Mouse (Mus musculus) forebrain, embryonic 13.5 days (tissue): ENCODE data around the gene Aurka. TPM values are rescaled to one million over a fixed set of nuclear protein-coding genes. Genes with fewer than 3 reads are reported as not detected.

ENCODE experiments used
- ATAC-seq: fragments of 200-750 bp; cut with Nextera tagmentation; 2 replicates; pipeline ENCODE4 v1.8.0; 2017
- H3K27ac ChIP-seq: fragments of 300-500 bp; sonication (generic); 2 replicates; pipeline ENCODE4 v1.5.1; 2015; ENCODE audit warnings: inconsistent platforms, mild to moderate bottlenecking, moderate library complexity
- H3K27me3 ChIP-seq: fragments of 300-500 bp; sonication (generic); 2 replicates; pipeline ENCODE4 v1.6.1; 2015; ENCODE audit warnings: mild to moderate bottlenecking, inconsistent platforms
- H3K36me3 ChIP-seq: fragments of 300-500 bp; sonication (generic); 2 replicates; pipeline ENCODE4 v1.6.1; 2015; ENCODE audit warnings: mild to moderate bottlenecking, inconsistent platforms; ENCODE audit not compliant: poor library complexity, severe bottlenecking
- H3K4me1 ChIP-seq: fragments of 300-500 bp; sonication (generic); 2 replicates; pipeline ENCODE4 v1.6.1; 2015; ENCODE audit warnings: inconsistent platforms
- H3K4me2 ChIP-seq: fragments of 300-500 bp; sonication (generic); 2 replicates; pipeline ENCODE4 v1.6.1; 2015; ENCODE audit warnings: inconsistent platforms, mild to moderate bottlenecking, moderate library complexity
- H3K4me3 ChIP-seq: fragments of 300-500 bp; sonication (generic); 2 replicates; pipeline ENCODE4 v1.5.1; 2015; ENCODE audit warnings: mild to moderate bottlenecking, inconsistent platforms
- H3K9ac ChIP-seq: fragments of 300-500 bp; sonication (generic); 2 replicates; pipeline ENCODE4 v1.6.1; 2015; ENCODE audit warnings: mild to moderate bottlenecking, inconsistent platforms
- H3K9me3 ChIP-seq: fragments of 300-500 bp; sonication (generic); replicated peaks from 2 replicates; pipeline ENCODE4 v1.6.1; 2016; ENCODE audit warnings: inconsistent platforms
- WGBS: fragments of 180-500 bp; shearing (Covaris S2); methylation state at CpG from one replicate; pipeline ENCODE4 v1.1.7; 2015; 5-methylcytosine and 5-hydroxymethylcytosine counted together
- polyA plus RNA-seq: library from polyadenylated mRNA; unstranded; fragments of >200 nt; fragmentation: Nextera tagmentation; extraction: Ambion mirVana; gene quantifications from 2 replicates; pipeline ENCODE4 v1.2.1, GENCODE M21; 2015

Aurka gene
- polyA plus RNA-seq, 1 experiment from 2014 or later, result 100 TPM

DNA sequence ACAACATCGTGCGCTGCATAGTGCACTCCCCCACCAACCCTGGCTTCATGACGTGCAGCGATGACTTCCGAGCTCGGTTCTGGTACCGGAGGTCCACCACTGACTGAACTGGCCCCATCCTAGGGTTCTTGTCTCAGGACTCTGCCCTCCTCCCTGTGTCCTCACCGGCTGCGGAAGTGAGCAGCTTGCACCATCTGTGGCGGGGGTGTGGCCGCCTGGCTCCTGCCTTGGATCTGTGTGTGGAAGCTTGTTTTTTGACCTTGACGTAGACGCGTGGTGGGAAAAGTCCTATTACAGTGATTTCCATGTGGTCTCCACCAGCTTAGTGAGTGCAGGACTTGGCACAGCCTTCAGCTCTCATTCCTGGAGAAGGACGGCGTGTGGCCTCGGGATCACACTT lies 10.2 kb upstream of the Aurka start:
- no peak for ATAC-seq
- H3K4me1 ChIP-seq, result no peaks in the 10 kb centered on the region
- H3K27ac ChIP-seq, result no peak overlapping the region
- H3K9me3 ChIP-seq, result no peaks in the 10 kb centered on the region
- H3K4me2 ChIP-seq, result no peak overlapping the region
- 96% methylated on average over 17 of the region's 17 CpGs for WGBS
- peaks cover 78% of the 10 kb centered on the region for H3K36me3 ChIP-seq
- H3K9ac ChIP-seq, result no peak overlapping the region
- H3K27me3 ChIP-seq, result no peaks in the 10 kb centered on the region
- H3K4me3 ChIP-seq, result no peak overlapping the region

DNA sequence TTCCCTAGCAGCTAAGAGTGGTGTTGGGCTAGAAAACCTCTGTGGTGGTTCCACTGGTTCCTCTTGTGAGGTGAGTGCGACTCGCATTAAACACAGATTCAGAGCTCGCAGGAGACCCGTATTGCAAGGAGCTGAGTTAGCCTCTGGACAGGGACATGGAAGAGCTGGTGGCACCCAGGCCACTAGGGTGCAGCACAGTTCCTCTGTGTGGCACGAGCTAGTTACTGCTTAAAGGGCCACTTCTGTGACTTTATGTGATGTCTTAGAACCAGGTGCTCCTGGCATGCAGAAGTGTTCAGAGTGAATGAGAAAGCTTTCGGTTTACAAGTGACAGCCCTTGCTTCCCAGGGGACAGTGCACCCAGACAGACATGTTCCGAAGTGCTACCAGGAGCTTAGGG lies 8.0 kb upstream of the Aurka start:
- Histone ChIP-seq H3K27me3 (no peaks in the 10 kb centered on the region), H3K9me3 (no peaks in the 10 kb centered on the region), H3K27ac (no peak overlapping the region), H3K4me3 (no peak overlapping the region), H3K36me3 (peaks cover 99% of the 10 kb centered on the region), H3K4me1 (no peaks in the 10 kb centered on the region), H3K9ac (no peak overlapping the region), H3K4me2 (no peak overlapping the region)
- no peak for ATAC-seq
- WGBS, result 74% methylated on average over 7 of the region's 7 CpGs

DNA sequence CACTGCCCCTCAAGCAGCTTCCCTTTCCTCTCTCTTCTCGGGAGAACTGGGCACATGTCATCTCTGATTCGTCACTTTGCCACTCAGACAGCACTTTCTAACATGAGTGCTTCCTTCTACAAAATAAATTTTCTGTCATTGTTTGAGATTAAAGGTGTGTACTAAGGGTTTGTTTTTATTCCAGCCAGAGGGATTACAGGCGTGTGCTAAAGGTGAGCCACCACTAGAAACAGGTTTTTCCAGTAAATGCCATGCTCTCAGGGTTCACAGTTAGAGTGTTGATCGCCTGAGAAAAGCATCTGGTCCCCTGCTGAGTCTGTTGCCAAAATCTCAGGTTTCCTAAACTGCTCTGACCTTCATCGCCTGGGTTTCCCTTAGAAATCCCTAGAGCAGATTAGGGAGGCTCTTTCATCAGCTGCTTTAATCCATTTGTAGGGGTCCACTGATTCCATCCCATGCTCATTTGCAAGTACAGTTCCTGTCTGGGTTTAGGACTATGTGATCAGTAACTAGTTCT lies 6.7 kb upstream of the Aurka start:
- WGBS, result 67% methylated on average over 5 of the region's 5 CpGs
- Histone ChIP-seq H3K9me3 (no peaks in the 10 kb centered on the region), H3K27me3 (no peaks in the 10 kb centered on the region), H3K4me3 (no peak overlapping the region), H3K4me2 (no peak overlapping the region), H3K9ac (no peak overlapping the region), H3K36me3 (peaks cover 94% of the 10 kb centered on the region), H3K4me1 (peaks cover 2% of the 10 kb centered on the region), H3K27ac (no peak overlapping the region)
- ATAC-seq, result no peak

DNA sequence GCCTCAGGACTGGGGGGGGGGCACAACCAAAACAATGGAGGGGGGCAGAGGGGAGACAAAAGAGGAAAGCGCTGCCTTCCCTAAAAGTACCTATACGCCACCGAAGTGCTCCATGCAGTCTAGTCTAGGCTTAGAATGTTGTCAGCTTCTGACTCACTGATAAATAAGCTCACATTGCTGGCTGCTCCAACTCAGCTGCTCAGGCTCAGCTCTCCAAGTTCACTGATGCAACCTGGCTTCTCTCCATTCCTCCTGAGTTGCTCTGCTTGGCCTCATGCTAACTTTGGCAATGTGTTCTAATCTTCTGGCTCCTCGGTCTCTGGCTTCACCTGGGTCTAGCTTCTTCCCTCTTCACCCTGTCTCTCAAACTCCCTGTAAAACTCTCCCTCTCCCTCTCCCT lies 6.2 kb upstream of the Aurka start:
- Histone ChIP-seq H3K4me1 (peaks cover 7% of the 10 kb centered on the region), H3K36me3 (peaks cover 89% of the 10 kb centered on the region), H3K9me3 (no peaks in the 10 kb centered on the region), H3K27me3 (no peaks in the 10 kb centered on the region), H3K4me2 (no peak overlapping the region), H3K9ac (no peak overlapping the region), H3K27ac (no peak overlapping the region), H3K4me3 (no peak overlapping the region)
- no peak for ATAC-seq
- WGBS, result 88% methylated on average over 4 of the region's 4 CpGs

DNA sequence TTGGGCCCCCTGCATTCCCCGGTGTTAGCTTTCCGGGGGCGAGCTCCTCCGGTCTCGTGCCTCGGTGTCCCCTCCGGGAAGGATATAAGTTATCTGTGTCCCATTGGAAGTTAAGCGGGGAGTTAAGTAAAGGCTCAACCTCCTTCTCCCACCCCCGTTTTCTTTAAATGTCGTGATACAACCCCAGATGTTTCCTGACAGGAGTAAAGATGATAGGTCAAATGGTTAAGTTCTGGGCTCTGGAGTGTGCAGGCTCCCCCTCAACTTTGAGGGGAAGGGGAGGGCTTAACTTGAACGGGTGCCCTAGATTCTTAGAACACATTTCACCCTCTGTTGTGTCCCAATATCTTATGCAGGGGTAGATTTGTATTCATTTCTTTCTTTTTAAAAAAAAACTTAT lies 923 bp upstream of the Aurka start:
- 0 out of 2 replicates have a peak overlapping the region, but pooled peaks have one; percentile 83 for H3K27ac ChIP-seq
- peaks cover 38% of the 10 kb centered on the region for H3K4me1 ChIP-seq
- WGBS, result under 1% methylated on average over 11 of the region's 11 CpGs
- H3K9me3 ChIP-seq, result no peaks in the 10 kb centered on the region
- ATAC-seq, result no peak
- peak overlapping the region; percentile 77 for H3K9ac ChIP-seq
- peak overlapping the region; percentile 75 for H3K4me2 ChIP-seq
- no peaks in the 10 kb centered on the region for H3K27me3 ChIP-seq
- peaks cover 50% of the 10 kb centered on the region for H3K36me3 ChIP-seq
- peak overlapping the region; percentile 96 for H3K4me3 ChIP-seq

DNA sequence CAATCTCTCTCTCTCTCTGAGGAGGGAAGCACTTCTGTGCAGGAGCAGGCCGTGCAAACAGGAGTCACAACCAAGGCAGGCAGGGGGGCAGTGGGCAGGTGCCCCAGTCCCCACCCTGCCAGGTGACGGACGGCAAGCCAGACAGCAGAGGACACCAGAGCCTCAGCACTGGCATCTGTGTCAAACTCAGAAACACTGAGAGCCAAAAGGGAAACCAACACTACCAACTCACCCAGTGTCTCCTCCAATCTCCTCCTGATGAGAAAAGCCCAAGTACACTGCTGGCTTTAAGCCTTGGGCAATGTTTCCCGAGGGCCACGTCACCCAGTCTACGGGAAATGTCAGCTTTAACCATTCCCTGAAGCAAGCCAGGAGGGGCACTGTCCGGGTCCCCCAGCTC lies 7.2 kb downstream of the Aurka start:
- WGBS, result 85% methylated on average over 7 of the region's 7 CpGs
- Histone ChIP-seq H3K9ac (no peak overlapping the region), H3K4me2 (no peak overlapping the region), H3K4me1 (peaks cover 20% of the 10 kb centered on the region), H3K4me3 (no peak overlapping the region), H3K9me3 (no peaks in the 10 kb centered on the region), H3K27ac (no peak overlapping the region), H3K27me3 (no peaks in the 10 kb centered on the region), H3K36me3 (peaks cover 92% of the 10 kb centered on the region)
- no peak for ATAC-seq

DNA sequence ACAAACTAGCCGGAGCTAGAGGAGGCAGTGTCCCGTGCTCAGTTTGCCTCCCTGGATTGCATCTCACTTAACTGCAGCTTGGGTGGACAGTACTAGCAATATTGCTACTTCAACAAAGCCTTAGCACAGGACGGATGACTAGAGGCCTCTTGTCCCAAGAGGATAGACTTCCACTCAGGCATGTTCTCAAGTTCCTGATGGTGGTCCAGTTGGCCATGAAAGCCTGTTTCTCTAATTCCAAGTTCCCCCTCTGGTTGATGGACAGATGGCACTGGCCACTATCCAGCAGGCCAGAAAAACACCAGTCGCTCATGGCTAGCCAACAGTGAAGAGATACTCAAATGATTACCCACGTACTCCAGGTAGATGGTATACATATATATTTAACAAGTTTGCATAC lies 14.5 kb downstream of the Aurka start:
- Histone ChIP-seq H3K27me3 (no peaks in the 10 kb centered on the region), H3K9ac (no peak overlapping the region), H3K27ac (peak overlapping the region; percentile 63; the same call in 1 of the 2 replicates), H3K4me1 (peaks cover 39% of the 10 kb centered on the region), H3K4me2 (no peak overlapping the region), H3K9me3 (no peaks in the 10 kb centered on the region), H3K4me3 (no peak overlapping the region), H3K36me3 (peaks cover 56% of the 10 kb centered on the region)
- 81% methylated on average over 5 of the region's 5 CpGs for WGBS
- no peak for ATAC-seq

DNA sequence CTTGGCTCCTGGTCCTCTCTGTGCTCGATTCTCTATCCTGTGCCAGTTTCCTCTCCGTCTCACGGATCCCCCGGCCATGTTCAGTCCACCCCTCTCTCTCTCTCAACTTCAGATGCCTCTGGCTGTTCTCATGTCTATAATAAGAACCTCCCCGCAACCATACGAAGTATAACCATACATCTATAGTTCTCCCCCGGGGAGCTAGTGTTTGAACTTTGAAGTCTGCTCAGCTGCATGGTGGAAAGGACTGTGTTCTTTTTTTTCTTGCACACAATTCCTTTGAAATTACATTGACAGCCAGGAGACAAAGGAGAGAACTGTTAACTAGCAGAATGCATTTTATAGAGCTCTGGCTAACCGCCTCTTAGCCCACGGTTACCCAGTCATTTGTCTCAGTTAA lies 15.6 kb downstream of the Aurka start:
- 40% methylated on average over 9 of the region's 9 CpGs for WGBS
- Histone ChIP-seq H3K9ac (no peak overlapping the region), H3K9me3 (no peaks in the 10 kb centered on the region), H3K4me1 (peaks cover 40% of the 10 kb centered on the region), H3K4me3 (no peak overlapping the region), H3K36me3 (peaks cover 45% of the 10 kb centered on the region), H3K27ac (peak overlapping the region; percentile 63), H3K27me3 (no peaks in the 10 kb centered on the region), H3K4me2 (no peak overlapping the region)
- no peak for ATAC-seq

DNA sequence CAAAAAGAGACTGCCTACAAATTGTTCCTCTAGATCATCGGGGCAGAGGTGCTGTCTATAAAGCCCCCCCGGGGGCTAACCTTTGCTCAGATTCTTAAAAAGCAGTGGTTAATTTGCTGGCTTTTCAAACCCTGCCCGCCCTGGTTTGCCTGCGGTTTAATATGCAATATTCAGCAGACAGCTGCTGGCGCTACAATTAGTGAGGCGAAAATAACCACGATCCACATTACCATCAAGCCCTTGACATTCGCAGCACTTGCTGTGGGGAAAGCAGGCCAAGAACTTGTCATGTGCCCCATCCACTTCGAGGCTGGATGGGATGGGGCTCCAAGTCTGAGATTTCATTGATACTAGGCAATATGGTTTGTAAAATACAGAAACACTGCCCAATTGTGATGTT lies 17.1 kb downstream of the Aurka start:
- Histone ChIP-seq H3K27ac (peak overlapping the region; percentile 83), H3K4me1 (peaks cover 56% of the 10 kb centered on the region), H3K4me3 (no peak overlapping the region), H3K36me3 (peaks cover 30% of the 10 kb centered on the region), H3K9ac (no peak overlapping the region), H3K4me2 (no peak overlapping the region), H3K27me3 (no peaks in the 10 kb centered on the region), H3K9me3 (no peaks in the 10 kb centered on the region)
- peak; percentile 72 for ATAC-seq
- 38% methylated on average over 9 of the region's 9 CpGs for WGBS

DNA sequence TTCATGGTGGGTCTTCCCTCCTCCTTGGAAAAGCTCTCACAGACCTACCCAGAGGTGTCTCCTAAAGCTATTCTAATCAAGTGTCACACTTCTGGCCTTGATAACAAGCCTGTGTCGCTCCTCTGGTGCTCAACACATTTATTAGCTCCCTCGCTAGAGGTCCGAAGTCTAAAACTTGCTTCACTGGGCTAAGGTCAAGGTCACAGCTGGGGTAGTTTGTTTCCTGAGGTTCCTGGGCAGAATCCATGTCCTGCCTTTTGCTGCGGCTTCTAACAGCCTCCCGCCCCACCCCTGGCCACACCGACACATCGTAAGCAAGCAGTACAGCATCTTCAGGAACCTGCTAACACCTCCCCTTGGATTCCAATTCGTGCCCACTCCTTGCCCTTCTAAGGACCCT lies 19.6 kb downstream of the Aurka start:
- Histone ChIP-seq H3K4me3 (no peak overlapping the region), H3K36me3 (peaks cover 6% of the 10 kb centered on the region), H3K9me3 (no peaks in the 10 kb centered on the region), H3K9ac (no peak overlapping the region), H3K4me1 (peaks cover 73% of the 10 kb centered on the region), H3K4me2 (no peak overlapping the region), H3K27me3 (no peaks in the 10 kb centered on the region), H3K27ac (no peak overlapping the region)
- ATAC-seq, result no peak
- 92% methylated on average over 8 of the region's 8 CpGs for WGBS

DNA sequence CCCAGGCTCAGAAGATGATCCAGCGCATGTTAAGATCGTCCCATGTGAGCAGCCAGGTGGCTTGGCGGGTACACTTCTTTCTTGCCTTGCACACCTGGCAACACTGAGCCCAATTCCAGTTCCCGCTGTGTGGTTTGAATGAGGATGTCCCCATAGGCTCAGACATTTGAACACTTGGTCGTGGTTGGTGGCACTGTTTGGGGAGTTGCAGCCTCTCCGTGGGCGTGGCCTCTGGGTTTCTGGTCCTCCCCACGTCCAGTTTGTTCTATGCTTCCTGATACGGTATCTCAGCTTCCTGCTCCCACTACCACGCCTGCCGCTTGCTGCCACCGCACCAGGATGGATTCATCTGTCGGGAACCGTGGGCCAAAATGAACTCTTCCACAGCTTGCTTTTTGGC lies 20.6 kb downstream of the Aurka start:
- WGBS, result 80% methylated on average over 14 of the region's 14 CpGs
- H3K27ac ChIP-seq, result no peak overlapping the region

DNA sequence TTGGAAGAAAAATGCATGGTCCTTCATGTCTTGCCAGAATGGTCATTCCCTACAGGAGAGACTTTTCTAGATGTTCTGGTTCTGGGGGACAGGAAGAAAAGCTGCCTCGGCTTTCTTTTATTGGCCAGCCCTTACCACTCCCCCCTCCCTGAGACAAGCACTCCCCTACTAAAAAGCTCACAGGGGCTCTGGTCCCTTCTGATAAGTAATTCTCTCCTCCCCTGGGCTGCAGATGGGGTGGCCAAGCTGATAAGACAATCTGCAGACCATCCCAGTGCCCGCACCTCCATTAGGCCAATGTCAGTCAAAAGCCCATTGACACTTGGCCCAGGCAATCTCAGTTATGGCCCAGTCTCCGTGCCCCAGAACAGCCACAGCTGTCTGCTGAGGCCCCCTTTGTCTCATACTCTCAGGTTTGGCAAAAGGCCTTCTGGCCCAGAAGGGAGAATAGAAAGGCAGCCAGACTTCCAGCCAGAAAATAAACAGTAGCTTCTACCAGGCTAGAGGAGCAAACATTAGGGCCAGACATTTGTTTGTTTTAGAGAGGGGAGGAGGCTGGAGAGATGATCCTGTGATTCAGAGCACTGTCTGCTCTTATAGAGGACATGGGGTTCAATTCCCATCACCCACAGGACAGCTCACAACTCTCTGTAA lies 21.9 kb downstream of the Aurka start:
- Histone ChIP-seq H3K27me3 (no peaks in the 10 kb centered on the region), H3K4me3 (no peak overlapping the region), H3K4me1 (peaks cover 64% of the 10 kb centered on the region), H3K9me3 (no peaks in the 10 kb centered on the region), H3K4me2 (peak overlapping the region; percentile 96), H3K27ac (peak overlapping the region; percentile 71), H3K36me3 (no peaks in the 10 kb centered on the region; the same call in 1 of the 2 replicates), H3K9ac (peak overlapping the region; percentile 3; the same call in 1 of the 2 replicates)
- no peak for ATAC-seq
- WGBS, result 51% methylated on average over 3 of the region's 3 CpGs

More for the DNA sequence above, 20.6 kb downstream of the Aurka start:
- ATAC-seq, result no peak
- Histone ChIP-seq H3K36me3 (no peaks in the 10 kb centered on the region; the same call in 1 of the 2 replicates), H3K27me3 (no peaks in the 10 kb centered on the region), H3K4me1 (peaks cover 67% of the 10 kb centered on the region), H3K4me2 (no peak overlapping the region), H3K9ac (no peak overlapping the region), H3K9me3 (no peaks in the 10 kb centered on the region), H3K4me3 (no peak overlapping the region)
